Mouse (Mus musculus) limb, embryonic 10.5 days (tissue): ENCODE measurements around the gene Gnai3. TPM values are rescaled to one million over a fixed set of nuclear protein-coding genes. Genes with fewer than 3 reads are reported as not detected.

Source experiments
- DNase-seq: peaks from one replicate; pipeline ENCODE4 v3.0.0-alpha.2; 2017; ENCODE audit warnings: low spot score
- H3K27ac ChIP-seq: fragments of 300-500 bp; sonication (generic); 2 replicates; pipeline ENCODE4 v1.5.1; 2016; ENCODE audit warnings: mild to moderate bottlenecking
- H3K27me3 ChIP-seq: fragments of 300-500 bp; sonication (generic); 2 replicates; pipeline ENCODE4 v1.6.1; 2016; ENCODE audit warnings: low read depth, mild to moderate bottlenecking; ENCODE audit not compliant: poor library complexity, severe bottlenecking
- H3K36me3 ChIP-seq: fragments of 300-500 bp; sonication (generic); 2 replicates; pipeline ENCODE4 v1.6.1; 2016; ENCODE audit warnings: mild to moderate bottlenecking, moderate library complexity
- H3K4me1 ChIP-seq: fragments of 300-500 bp; sonication (generic); 2 replicates; pipeline ENCODE4 v1.6.1; 2016
- H3K4me3 ChIP-seq: fragments of 300-500 bp; sonication (generic); 2 replicates; pipeline ENCODE4 v1.5.1; 2016; ENCODE audit warnings: mild to moderate bottlenecking, moderate library complexity
- H3K9me3 ChIP-seq: fragments of 300-500 bp; sonication (generic); replicated peaks from 2 replicates; pipeline ENCODE4 v1.6.1; 2016; ENCODE audit warnings: mild to moderate bottlenecking
- WGBS: fragments of 180-500 bp; shearing (Covaris S2); methylation state at CpG from one replicate; pipeline ENCODE4 v1.1.7; 2016; 5-methylcytosine and 5-hydroxymethylcytosine counted together
- polyA plus RNA-seq: library from polyadenylated mRNA; unstranded; fragments of >200 nt; fragmentation: Nextera tagmentation; extraction: Ambion mirVana; gene quantifications from 2 replicates; pipeline ENCODE4 v1.2.1, GENCODE M21; 2016

Gnai3 gene
- 178 and 197 TPM in 2 replicates for polyA plus RNA-seq

DNA sequence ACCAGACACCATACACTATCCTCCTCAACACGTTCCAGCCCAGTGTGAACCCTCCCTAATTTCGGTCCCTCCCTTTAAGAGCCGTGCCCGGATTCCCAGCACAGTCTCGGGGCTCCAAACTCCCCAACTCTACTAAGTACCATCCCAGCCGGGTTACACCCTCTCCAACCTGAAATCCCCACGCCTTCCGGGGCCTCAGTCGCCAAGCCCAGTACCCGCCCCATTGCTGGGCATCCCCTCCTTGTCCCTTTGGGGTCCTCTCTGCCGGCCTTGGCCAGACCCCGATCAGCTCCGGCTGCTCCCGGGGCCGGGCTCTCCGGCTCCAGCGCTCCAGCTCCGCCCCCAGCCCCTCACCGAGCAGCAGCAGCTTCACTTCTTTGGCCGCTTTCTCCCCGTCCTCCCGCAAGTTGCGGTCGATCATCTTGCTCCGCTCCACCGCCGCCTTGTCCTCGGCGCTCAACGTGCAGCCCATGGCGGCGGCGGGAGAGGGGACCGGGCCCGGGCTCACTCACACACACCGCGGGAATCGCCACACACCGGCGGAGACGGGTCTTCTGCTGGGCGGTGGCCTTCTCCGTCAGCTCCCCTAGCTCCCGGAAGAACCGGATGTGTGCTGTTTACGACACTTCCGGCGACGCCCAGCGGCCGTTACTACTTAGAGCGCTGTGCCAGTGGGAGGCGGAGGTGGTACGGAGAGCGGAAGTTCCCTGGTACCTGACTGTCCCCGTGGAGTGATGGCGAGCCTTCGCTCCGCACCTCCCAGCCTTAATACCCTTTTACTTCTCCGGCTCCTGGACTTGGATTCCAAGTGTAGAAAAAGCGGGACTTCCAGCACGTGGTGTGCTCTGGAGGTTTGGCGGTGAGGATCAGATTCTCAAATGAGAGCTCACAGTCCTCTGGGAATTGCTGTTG, at the start of gene Gnai3:
Gnai3 (minus strand) TSS at position 613 of the 912 bp plus-strand sequence.
- DNase-seq, result peak; percentile 97
- Histone ChIP-seq H3K4me3 (peak within 1 kb of the TSS; percentile 91), H3K9me3 (no peaks in the 10 kb centered on the region), H3K27ac (peak within 1 kb of the TSS; percentile 91), H3K27me3 (no peaks in the 10 kb centered on the region), H3K36me3 (0 out of 2 replicates have a peak, but pooled peaks cover 4% of the 10 kb centered on the region), H3K4me1 (peaks cover 33% of the 10 kb centered on the region)
- WGBS, result under 1% methylated on average over 63 of the region's 63 CpGs

- WGBS, result 85% methylated on average over 4 of the region's 4 CpGs
- H3K36me3 ChIP-seq, result peaks cover 16% of the 10 kb centered on the region
- no peaks in the 10 kb centered on the region for H3K27me3 ChIP-seq
- no peak overlapping the region; the same call in 1 of the 2 replicates for H3K27ac ChIP-seq
- H3K9me3 ChIP-seq, result no peaks in the 10 kb centered on the region
- DNase-seq, result no peak
- peaks cover 48% of the 10 kb centered on the region for H3K4me1 ChIP-seq
- H3K4me3 ChIP-seq, result no peak overlapping the region
Observed at GRCm38 (mm10) chr3:108195287-108195686, 49.3 kb upstream of the Gnai3 start.

- Histone ChIP-seq H3K27me3 (0 out of 2 replicates have a peak, but pooled peaks cover under 1% of the 10 kb centered on the region), H3K27ac (no peak overlapping the region; the same call in 1 of the 2 replicates), H3K36me3 (peaks cover 7% of the 10 kb centered on the region), H3K9me3 (no peaks in the 10 kb centered on the region), H3K4me3 (no peak overlapping the region), H3K4me1 (peaks cover 52% of the 10 kb centered on the region)
- no peak for DNase-seq
- 73% methylated on average over 4 of the region's 4 CpGs for WGBS
Observed at GRCm38 (mm10) chr3:108193686-108194085, 47.7 kb upstream of the Gnai3 start.

GRCm38 (mm10) chr3:108189897-108190296, 44.0 kb upstream of the Gnai3 start:
- no peak for DNase-seq
- Histone ChIP-seq H3K27me3 (peaks cover 30% of the 10 kb centered on the region), H3K9me3 (no peaks in the 10 kb centered on the region), H3K27ac (no peak overlapping the region), H3K4me1 (peaks cover 43% of the 10 kb centered on the region), H3K4me3 (no peak overlapping the region), H3K36me3 (0 out of 2 replicates have a peak, but pooled peaks cover 9% of the 10 kb centered on the region)
- 69% methylated on average over 5 of the region's 5 CpGs for WGBS

DNA sequence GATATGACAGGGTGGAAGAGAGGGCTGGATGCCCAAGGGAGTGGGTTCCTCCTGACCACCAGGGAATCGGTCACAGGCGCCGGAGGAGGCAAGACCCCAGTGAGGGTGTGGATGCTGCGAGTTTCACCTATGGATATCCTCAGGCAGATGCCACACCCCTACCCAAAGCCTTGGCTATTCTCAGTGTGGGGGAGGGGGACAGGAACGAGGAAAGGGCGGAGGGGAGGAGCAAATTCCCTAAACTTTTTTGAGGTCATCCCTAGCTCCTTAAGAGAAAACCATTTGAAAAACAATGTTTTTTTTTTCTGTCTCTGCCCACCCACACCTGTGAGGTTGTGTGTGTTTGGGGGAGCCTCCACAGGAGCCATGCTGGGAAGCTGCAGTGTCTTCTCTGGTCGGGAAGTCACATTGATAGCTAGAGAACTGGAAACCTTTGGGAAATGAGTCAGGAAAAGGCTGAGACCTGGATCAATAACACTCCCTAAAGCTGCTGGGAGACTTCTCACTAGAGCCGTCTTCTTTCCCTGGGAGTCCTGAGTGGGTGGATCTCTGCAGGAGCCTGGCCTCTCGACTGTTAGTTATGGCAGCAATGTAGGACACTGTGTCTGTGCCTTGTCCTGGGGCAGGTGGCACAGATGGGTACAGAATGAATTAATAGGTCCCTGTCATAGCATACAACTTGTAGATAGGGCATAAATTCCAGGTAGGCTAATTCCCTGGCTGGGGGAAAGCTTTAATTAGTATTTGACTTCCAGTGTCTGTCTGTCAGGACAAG, 43.0 kb upstream of the Gnai3 start:
- Histone ChIP-seq H3K4me3 (no peak overlapping the region), H3K27me3 (peaks cover 34% of the 10 kb centered on the region), H3K27ac (no peak overlapping the region), H3K4me1 (peaks cover 40% of the 10 kb centered on the region), H3K36me3 (0 out of 2 replicates have a peak, but pooled peaks cover 9% of the 10 kb centered on the region), H3K9me3 (no peaks in the 10 kb centered on the region)
- no peak for DNase-seq
- 66% methylated on average over 9 of the region's 9 CpGs for WGBS

DNA sequence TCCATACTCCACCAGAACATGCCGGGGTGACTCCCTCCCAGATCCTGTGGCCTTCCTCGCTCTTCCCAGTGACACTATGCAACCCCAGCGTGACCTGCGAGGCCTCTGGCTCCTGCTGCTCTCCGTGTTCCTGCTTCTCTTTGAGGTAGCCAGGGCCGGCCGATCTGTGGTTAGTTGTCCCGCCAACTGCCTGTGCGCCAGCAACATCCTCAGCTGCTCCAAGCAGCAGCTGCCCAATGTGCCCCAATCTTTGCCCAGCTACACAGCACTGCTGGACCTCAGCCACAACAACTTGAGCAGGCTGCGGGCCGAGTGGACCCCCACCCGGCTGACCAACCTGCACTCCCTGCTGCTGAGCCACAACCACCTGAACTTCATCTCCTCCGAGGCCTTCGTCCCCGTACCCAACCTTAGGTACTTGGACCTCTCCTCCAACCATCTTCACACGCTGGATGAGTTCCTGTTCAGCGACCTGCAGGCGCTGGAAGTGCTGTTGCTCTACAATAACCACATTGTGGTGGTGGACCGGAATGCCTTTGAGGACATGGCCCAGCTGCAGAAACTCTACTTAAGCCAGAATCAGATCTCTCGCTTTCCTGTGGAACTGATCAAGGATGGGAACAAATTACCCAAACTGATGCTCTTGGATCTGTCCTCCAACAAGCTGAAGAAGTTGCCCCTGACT, 41.3 kb upstream of the Gnai3 start:
- Histone ChIP-seq H3K9me3 (no peaks in the 10 kb centered on the region), H3K27ac (no peak overlapping the region), H3K27me3 (peaks cover 34% of the 10 kb centered on the region), H3K4me1 (peaks cover 31% of the 10 kb centered on the region), H3K4me3 (peak overlapping the region; percentile 65; the same call in 1 of the 2 replicates), H3K36me3 (0 out of 2 replicates have a peak, but pooled peaks cover 9% of the 10 kb centered on the region)
- WGBS, result 65% methylated on average over 20 of the region's 20 CpGs
- DNase-seq, result no peak

- H3K27me3 ChIP-seq, result peaks cover 34% of the 10 kb centered on the region
- peak within 1 kb of the TSS; percentile 65 for H3K4me3 ChIP-seq
- WGBS, result 5% methylated on average over 97 of the region's 100 CpGs
- H3K4me1 ChIP-seq, result peaks cover 31% of the 10 kb centered on the region
- H3K9me3 ChIP-seq, result no peaks in the 10 kb centered on the region
- H3K36me3 ChIP-seq, result 0 out of 2 replicates have a peak, but pooled peaks cover 9% of the 10 kb centered on the region
- H3K27ac ChIP-seq, result peak within 1 kb of the TSS; percentile 84
- peak; percentile 73 for DNase-seq
Observed at GRCm38 (mm10) chr3:108186098-108187047, 40.4 kb upstream of the Gnai3 start, which contains the start of gene Amigo1. Gene Amigo1, plus strand, starts transcription at chr3:108186335.

DNA sequence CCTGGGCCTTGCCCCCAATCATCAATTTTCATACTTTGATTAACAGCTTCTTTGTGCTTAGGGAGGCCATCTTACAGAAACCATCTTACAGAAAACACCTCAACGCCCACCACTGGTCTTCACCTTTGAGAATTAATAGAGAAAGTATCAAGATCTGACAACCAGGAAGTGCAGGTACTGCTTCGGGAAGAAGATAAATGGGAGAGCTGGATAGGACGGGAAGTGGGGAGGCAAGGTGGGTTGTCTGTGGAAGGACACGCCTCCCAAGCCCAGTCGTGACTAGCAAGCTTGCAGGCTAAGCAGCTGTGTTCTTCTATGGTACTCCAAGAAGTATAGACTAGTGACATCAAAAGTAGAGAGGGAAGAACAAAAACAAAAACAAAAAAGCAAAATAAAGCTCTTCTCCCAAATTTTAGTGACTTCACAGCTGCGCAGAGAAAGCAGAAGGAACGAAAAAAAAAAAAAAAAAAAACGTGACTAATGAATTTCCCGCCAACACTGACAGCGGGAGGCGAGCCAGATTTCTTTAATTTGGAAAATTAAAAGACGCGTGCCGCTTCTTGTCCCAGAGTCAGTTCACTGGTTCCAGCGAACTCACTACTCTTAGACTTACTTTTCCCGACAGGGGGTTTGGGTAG, 39.6 kb upstream of the Gnai3 start:
- peak overlapping the region; percentile 84; the same call in 1 of the 2 replicates for H3K27ac ChIP-seq
- 3% methylated on average over 16 of the region's 16 CpGs for WGBS
- peaks cover 34% of the 10 kb centered on the region for H3K27me3 ChIP-seq

GRCm38 (mm10) chr3:108184742-108185141, 38.8 kb upstream of the Gnai3 start:
- Histone ChIP-seq H3K36me3 (0 out of 2 replicates have a peak, but pooled peaks cover 9% of the 10 kb centered on the region), H3K9me3 (no peaks in the 10 kb centered on the region), H3K27me3 (peaks cover 34% of the 10 kb centered on the region)

More for the DNA sequence above, 39.6 kb upstream of the Gnai3 start:
- Histone ChIP-seq H3K4me3 (peak overlapping the region; percentile 65), H3K4me1 (peaks cover 33% of the 10 kb centered on the region), H3K36me3 (0 out of 2 replicates have a peak, but pooled peaks cover 9% of the 10 kb centered on the region), H3K9me3 (no peaks in the 10 kb centered on the region)
- no peak for DNase-seq

DNA sequence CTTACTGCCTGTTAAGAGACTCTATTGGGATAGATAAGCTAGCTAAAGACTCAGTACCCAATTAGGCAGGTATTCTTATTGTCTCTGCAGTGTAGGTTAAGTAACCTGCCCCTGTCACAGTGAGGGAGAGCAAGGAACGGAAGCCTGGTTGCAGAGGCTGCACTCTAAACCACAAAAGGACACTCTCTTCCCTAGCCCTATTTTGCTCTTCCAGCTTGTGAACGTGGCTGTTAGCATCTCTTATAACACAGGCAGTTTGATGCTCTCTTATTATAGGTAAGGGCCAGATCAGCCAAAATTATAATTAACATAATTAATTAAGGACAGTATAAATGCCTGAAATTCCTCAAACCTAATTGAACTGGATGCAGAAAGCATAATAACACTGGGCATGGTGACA, 34.6 kb upstream of the Gnai3 start:
- H3K9me3 ChIP-seq, result no peaks in the 10 kb centered on the region
- H3K27ac ChIP-seq, result no peak overlapping the region
- H3K36me3 ChIP-seq, result no peaks in the 10 kb centered on the region
- peaks cover 10% of the 10 kb centered on the region for H3K27me3 ChIP-seq
- 42% methylated on average over 2 of the region's 2 CpGs for WGBS
- DNase-seq, result no peak
- no peak overlapping the region for H3K4me3 ChIP-seq
- peaks cover 16% of the 10 kb centered on the region for H3K4me1 ChIP-seq

More at GRCm38 (mm10) chr3:108184742-108185141, 38.8 kb upstream of the Gnai3 start:
- DNase-seq, result no peak
- H3K4me3 ChIP-seq, result no peak overlapping the region
- peaks cover 29% of the 10 kb centered on the region for H3K4me1 ChIP-seq
- H3K27ac ChIP-seq, result no peak overlapping the region
- 65% methylated on average over 3 of the region's 3 CpGs for whole genome bisulfite sequencing
